Mouse (Mus musculus) neural tube, embryonic 14.5 days (tissue): ENCODE measurements at regions not wholly inside any gene's neighbourhood (a gene's known extent, or its start where the extent isn't known, plus 50 kb on each side); places are given as distances from the start of the nearest gene placed in this dataset.

ENCODE experiments used
- ATAC-seq: fragments of 200-750 bp; cut with Nextera tagmentation; 2 replicates; pipeline ENCODE4 v1.8.0; 2017; ENCODE audit warnings: low read depth, mild to moderate bottlenecking, moderate TSS enrichment, moderate library complexity
- H3K27ac ChIP-seq: fragments of 300-500 bp; sonication (generic); 2 replicates; pipeline ENCODE4 v1.5.1; 2014; ENCODE audit warnings: low read depth, mild to moderate bottlenecking, control low read depth, low read length, moderate library complexity, mixed read lengths
- H3K27me3 ChIP-seq: fragments of 300-500 bp; sonication (generic); 2 replicates; pipeline ENCODE4 v1.6.1; 2014; ENCODE audit warnings: low read length; ENCODE audit not compliant: control insufficient read depth, insufficient read depth
- H3K36me3 ChIP-seq: fragments of 300-500 bp; sonication (generic); 2 replicates; pipeline ENCODE4 v1.6.1; 2014; ENCODE audit warnings: low read length, mixed read lengths; ENCODE audit not compliant: control insufficient read depth, insufficient read depth
- H3K4me1 ChIP-seq: fragments of 300-500 bp; sonication (generic); 2 replicates; pipeline ENCODE4 v1.6.1; 2014; ENCODE audit warnings: low read length; ENCODE audit not compliant: control insufficient read depth, insufficient read depth
- H3K4me2 ChIP-seq: fragments of 300-500 bp; sonication (generic); 2 replicates; pipeline ENCODE4 v1.6.1; 2014; ENCODE audit warnings: mild to moderate bottlenecking, low read depth, low read length, control low read depth
- H3K4me3 ChIP-seq: fragments of 300-500 bp; sonication (generic); 2 replicates; pipeline ENCODE4 v1.5.1; 2014; ENCODE audit warnings: low read depth, low read length, control low read depth, mixed read lengths
- H3K9ac ChIP-seq: fragments of 300-500 bp; sonication (generic); replicated peaks from 2 replicates; pipeline ENCODE4 v1.6.1; 2014; ENCODE audit warnings: low read depth, mild to moderate bottlenecking, control low read depth, low read length, mixed read lengths
- H3K9me3 ChIP-seq: fragments of 300-500 bp; sonication (generic); 2 replicates; pipeline ENCODE4 v1.6.1; 2016; ENCODE audit warnings: low read length; ENCODE audit not compliant: control insufficient read depth
- WGBS: fragments of 180-500 bp; shearing (Covaris S2); extraction: QIAGEN DNeasy Blood & Tissue Kit; methylation state at CpG from one replicate; pipeline ENCODE4 v1.1.7; 2014; 5-methylcytosine and 5-hydroxymethylcytosine counted together

GRCm38 (mm10) chr2:173452800-173453199 is 69.6 kb upstream of the 1700021F07Rik start:
- no peaks in the 10 kb centered on the region for H3K27me3 ChIP-seq
- no peak overlapping the region for H3K27ac ChIP-seq
- no peak for ATAC-seq
- H3K4me3 ChIP-seq = no peak overlapping the region
- no peaks in the 10 kb centered on the region for H3K9me3 ChIP-seq
- H3K4me1 ChIP-seq = no peaks in the 10 kb centered on the region
- H3K4me2 ChIP-seq = no peak overlapping the region
- no peaks in the 10 kb centered on the region for H3K36me3 ChIP-seq
- H3K9ac ChIP-seq = no peak overlapping the region
- WGBS = 93% methylated on average over 4 of the region's 4 CpGs

GRCm38 (mm10) chr2:173453569-173454405 is 68.6 kb upstream of the 1700021F07Rik start:
- Histone ChIP-seq H3K27ac (no peak overlapping the region), H3K9me3 (no peaks in the 10 kb centered on the region), H3K36me3 (no peaks in the 10 kb centered on the region), H3K4me2 (no peak overlapping the region), H3K4me3 (no peak overlapping the region), H3K27me3 (no peaks in the 10 kb centered on the region), H3K4me1 (no peaks in the 10 kb centered on the region), H3K9ac (no peak overlapping the region)
- WGBS = 68% methylated on average over 14 of the region's 14 CpGs
- ATAC-seq = no peak

GRCm38 (mm10) chr2:173454741-173455140 is 67.6 kb upstream of the 1700021F07Rik start:
- 98% methylated on average over 4 of the region's 4 CpGs for WGBS
- Histone ChIP-seq H3K9me3 (no peaks in the 10 kb centered on the region), H3K4me1 (no peaks in the 10 kb centered on the region), H3K36me3 (no peaks in the 10 kb centered on the region), H3K27ac (no peak overlapping the region), H3K9ac (no peak overlapping the region), H3K4me3 (no peak overlapping the region), H3K27me3 (no peaks in the 10 kb centered on the region), H3K4me2 (no peak overlapping the region)
- ATAC-seq = no peak

GRCm38 (mm10) chr2:173455216-173455615 is 67.2 kb upstream of the 1700021F07Rik start:
- H3K9me3 ChIP-seq = no peaks in the 10 kb centered on the region
- 94% methylated on average over 12 of the region's 12 CpGs for WGBS
- no peak overlapping the region for H3K27ac ChIP-seq
- no peak overlapping the region for H3K4me3 ChIP-seq
- H3K4me2 ChIP-seq = no peak overlapping the region
- H3K9ac ChIP-seq = no peak overlapping the region
- no peak for ATAC-seq
- H3K27me3 ChIP-seq = no peaks in the 10 kb centered on the region
- H3K4me1 ChIP-seq = no peaks in the 10 kb centered on the region
- H3K36me3 ChIP-seq = no peaks in the 10 kb centered on the region

GRCm38 (mm10) chr2:173456083-173456482 is 66.3 kb upstream of the 1700021F07Rik start:
- Histone ChIP-seq H3K27ac (no peak overlapping the region), H3K4me2 (no peak overlapping the region), H3K27me3 (no peaks in the 10 kb centered on the region), H3K4me1 (no peaks in the 10 kb centered on the region), H3K9ac (no peak overlapping the region), H3K9me3 (no peaks in the 10 kb centered on the region; the same call in 1 of the 2 replicates), H3K36me3 (no peaks in the 10 kb centered on the region), H3K4me3 (no peak overlapping the region)
- WGBS = 87% methylated on average over 7 of the region's 7 CpGs
- ATAC-seq = no peak

- H3K27ac ChIP-seq = no peak overlapping the region
- no peak for ATAC-seq
- no peak overlapping the region for H3K9ac ChIP-seq
- 90% methylated on average over 9 of the region's 9 CpGs for WGBS
- H3K4me1 ChIP-seq = no peaks in the 10 kb centered on the region
- no peaks in the 10 kb centered on the region for H3K36me3 ChIP-seq
- no peaks in the 10 kb centered on the region; the same call in 1 of the 2 replicates for H3K9me3 ChIP-seq
- H3K27me3 ChIP-seq = no peaks in the 10 kb centered on the region
- H3K4me2 ChIP-seq = no peak overlapping the region
- H3K4me3 ChIP-seq = no peak overlapping the region
These were observed 65.3 kb upstream of the 1700021F07Rik start for GRCm38 (mm10) chr2:173456924-173457623.

- Histone ChIP-seq H3K9ac (no peak overlapping the region), H3K27ac (no peak overlapping the region), H3K4me2 (no peak overlapping the region), H3K9me3 (no peaks in the 10 kb centered on the region; the same call in 1 of the 2 replicates), H3K36me3 (no peaks in the 10 kb centered on the region), H3K27me3 (no peaks in the 10 kb centered on the region), H3K4me1 (no peaks in the 10 kb centered on the region), H3K4me3 (no peak overlapping the region)
- ATAC-seq = no peak
- 87% methylated on average over 18 of the region's 18 CpGs for WGBS
These were observed 64.6 kb upstream of the 1700021F07Rik start for GRCm38 (mm10) chr2:173457624-173458320.

- Histone ChIP-seq H3K27ac (no peak overlapping the region), H3K9me3 (no peaks in the 10 kb centered on the region; the same call in 1 of the 2 replicates), H3K4me2 (no peak overlapping the region), H3K27me3 (no peaks in the 10 kb centered on the region), H3K9ac (no peak overlapping the region), H3K4me3 (no peak overlapping the region), H3K36me3 (no peaks in the 10 kb centered on the region), H3K4me1 (no peaks in the 10 kb centered on the region)
- ATAC-seq = no peak
- 87% methylated on average over 12 of the region's 12 CpGs for WGBS
These were observed 63.5 kb upstream of the 1700021F07Rik start for GRCm38 (mm10) chr2:173458861-173459260.

GRCm38 (mm10) chr2:173463313-173463712 is 59.1 kb upstream of the 1700021F07Rik start:
- Histone ChIP-seq H3K36me3 (no peaks in the 10 kb centered on the region), H3K4me3 (no peak overlapping the region), H3K4me2 (no peak overlapping the region), H3K9ac (no peak overlapping the region), H3K9me3 (no peaks in the 10 kb centered on the region; the same call in 1 of the 2 replicates), H3K27me3 (no peaks in the 10 kb centered on the region), H3K27ac (no peak overlapping the region), H3K4me1 (no peaks in the 10 kb centered on the region)
- WGBS = 96% methylated on average over 9 of the region's 9 CpGs
- ATAC-seq = no peak
